Mouse (Mus musculus) intestine, embryonic 16.5 days (tissue): ENCODE results near the gene Foxf2. TPM values are rescaled to one million over a fixed set of nuclear protein-coding genes. Genes with fewer than 3 reads are reported as not detected.

Experiments used
- ATAC-seq: fragments of 200-750 bp; cut with Nextera tagmentation; 2 replicates; pipeline ENCODE4 v1.8.0; 2017; ENCODE audit warnings: moderate TSS enrichment, moderate library complexity
- H3K27ac ChIP-seq: fragments of 300-500 bp; sonication (generic); 2 replicates; pipeline ENCODE4 v1.5.1; 2014; ENCODE audit warnings: mild to moderate bottlenecking, low read length
- H3K27me3 ChIP-seq: fragments of 300-500 bp; sonication (generic); replicated peaks from 2 replicates; pipeline ENCODE4 v1.6.1; 2014; ENCODE audit warnings: low read length, control low read depth, mixed read lengths; ENCODE audit not compliant: control insufficient read depth, insufficient read depth
- H3K36me3 ChIP-seq: fragments of 300-500 bp; sonication (generic); 2 replicates; pipeline ENCODE4 v1.6.1; 2014; ENCODE audit warnings: low read length, control low read depth; ENCODE audit not compliant: control insufficient read depth, insufficient read depth
- H3K4me1 ChIP-seq: fragments of 300-500 bp; sonication (generic); 2 replicates; pipeline ENCODE4 v1.6.1; 2014; ENCODE audit warnings: low read length, control low read depth, mixed read lengths; ENCODE audit not compliant: control insufficient read depth, insufficient read depth
- H3K4me2 ChIP-seq: fragments of 300-500 bp; sonication (generic); 2 replicates; pipeline ENCODE4 v1.6.1; 2014; ENCODE audit warnings: low read depth, low read length, control low read depth
- H3K4me3 ChIP-seq: fragments of 300-500 bp; sonication (generic); 2 replicates; pipeline ENCODE4 v1.5.1; 2014; ENCODE audit warnings: mild to moderate bottlenecking, low read length
- H3K9ac ChIP-seq: fragments of 300-500 bp; sonication (generic); 2 replicates; pipeline ENCODE4 v1.6.1; 2014; ENCODE audit warnings: low read depth, low read length
- H3K9me3 ChIP-seq: fragments of 300-500 bp; sonication (generic); 2 replicates; pipeline ENCODE4 v1.6.1; 2016; ENCODE audit warnings: low read length, control low read depth; ENCODE audit not compliant: control insufficient read depth
- WGBS: fragments of 180-500 bp; shearing (Covaris S2); extraction: QIAGEN DNeasy Blood & Tissue Kit; methylation state at CpG from one replicate; pipeline ENCODE4 v1.1.7; 2014; 5-methylcytosine and 5-hydroxymethylcytosine counted together
- polyA plus RNA-seq: library from polyadenylated mRNA; unstranded; fragments of >200 nt; fragmentation: Nextera tagmentation; extraction: Ambion mirVana; gene quantifications from 2 replicates; pipeline ENCODE4 v1.2.1, GENCODE M21; 2015

The Foxf2 gene
- polyA plus RNA-seq, 1 experiment from 2014 or later = 13.7 TPM

DNA sequence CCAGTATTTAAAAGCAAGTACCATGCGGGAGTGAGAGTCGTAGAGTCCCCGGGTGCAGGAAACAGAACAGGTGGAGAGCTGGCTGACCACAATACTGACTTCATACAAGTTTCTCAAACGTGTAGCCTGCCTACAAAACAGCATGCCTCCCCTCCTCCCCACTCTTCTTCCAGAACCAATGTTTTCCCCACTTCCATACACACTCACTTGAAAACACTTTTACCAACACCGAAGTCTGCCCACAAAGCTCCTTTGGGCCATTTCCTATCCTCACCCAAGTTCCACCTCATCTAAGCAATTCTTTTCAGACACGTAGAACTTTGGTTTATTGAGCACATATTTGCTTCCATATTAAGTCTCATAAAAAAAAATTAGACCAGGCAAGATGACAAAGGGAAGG lies 2.3 kb upstream of the Foxf2 start:
- no peak overlapping the region for H3K27ac ChIP-seq
- H3K36me3 ChIP-seq = no peaks in the 10 kb centered on the region
- H3K9ac ChIP-seq = 0 out of 2 replicates have a peak overlapping the region, but pooled peaks have one; percentile 29
- H3K9me3 ChIP-seq = no peaks in the 10 kb centered on the region
- H3K4me1 ChIP-seq = peaks cover 16% of the 10 kb centered on the region
- H3K4me3 ChIP-seq = peak overlapping the region; percentile 67
- 15% methylated on average over 6 of the region's 6 CpGs for WGBS
- H3K4me2 ChIP-seq = peak overlapping the region; percentile 83
- no peak for ATAC-seq
- peaks cover 79% of the 10 kb centered on the region for H3K27me3 ChIP-seq

DNA sequence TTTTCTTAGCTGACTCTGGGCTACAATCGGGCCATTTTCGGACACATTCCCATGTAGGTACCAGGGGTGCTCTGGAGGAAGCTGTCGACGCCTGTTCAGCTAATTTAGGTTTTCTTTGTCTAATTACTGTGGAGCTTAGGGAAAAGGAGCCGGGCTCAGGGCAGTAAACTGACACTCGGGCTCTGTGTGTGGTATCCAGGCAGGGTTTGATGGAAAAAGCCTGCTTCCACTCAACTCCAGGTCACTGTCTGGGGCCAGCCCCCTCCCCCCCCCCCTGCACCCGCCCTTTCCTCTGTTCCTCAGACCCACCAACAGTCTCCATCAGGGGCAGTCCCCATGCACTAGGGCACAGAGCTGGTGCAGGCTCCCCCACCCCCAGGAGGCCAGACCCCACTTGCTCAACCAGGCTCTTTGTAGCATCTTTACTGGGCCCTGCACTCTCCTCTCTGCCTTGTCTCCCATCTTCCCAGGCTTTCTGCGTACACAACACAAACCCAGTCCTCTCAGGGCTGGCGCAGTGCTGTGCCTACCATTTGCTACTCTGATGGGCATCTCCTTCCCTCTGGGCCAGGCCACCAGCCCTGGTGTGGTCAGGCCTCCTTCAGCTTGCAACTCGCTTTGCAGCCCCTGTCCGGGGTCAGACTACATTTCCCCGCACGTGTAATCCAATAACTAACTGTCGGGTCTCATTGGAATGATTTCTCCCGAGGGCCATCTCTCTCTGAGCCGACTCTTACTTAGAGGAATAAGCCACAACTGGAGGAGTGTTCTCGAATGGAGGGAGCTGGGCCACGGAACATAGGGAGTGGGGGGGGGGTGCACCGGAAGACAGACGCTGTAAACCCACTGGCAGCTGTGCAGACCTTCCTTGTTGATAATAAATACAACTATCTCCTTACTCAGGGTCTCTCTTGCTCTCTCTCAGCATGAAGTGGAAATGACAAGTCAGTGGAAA lies 1.4 kb upstream of the Foxf2 start:
- Histone ChIP-seq H3K9me3 (no peaks in the 10 kb centered on the region), H3K27me3 (peaks cover 79% of the 10 kb centered on the region), H3K4me2 (peak overlapping the region; percentile 83), H3K4me3 (peak overlapping the region; percentile 67), H3K9ac (peak overlapping the region; percentile 66), H3K27ac (peak overlapping the region; percentile 88), H3K36me3 (no peaks in the 10 kb centered on the region), H3K4me1 (peaks cover 19% of the 10 kb centered on the region)
- WGBS = 4% methylated on average over 20 of the region's 20 CpGs
- ATAC-seq = 0 out of 2 replicates have a peak, but pooled peaks have one; percentile 19

GRCm38 (mm10) chr13:31624966-31625332 lies 667 bp upstream of the Foxf2 start:
- peak overlapping the region; percentile 88 for H3K27ac ChIP-seq

GRCm38 (mm10) chr13:31626183-31626801 lies 676 bp downstream of the Foxf2 start:
- H3K4me1 ChIP-seq = peaks cover 18% of the 10 kb centered on the region
- peak overlapping the region; percentile 82 for H3K9ac ChIP-seq
- peak overlapping the region; percentile 83 for H3K4me2 ChIP-seq
- H3K27ac ChIP-seq = peak overlapping the region; percentile 87
- no peak for ATAC-seq
- H3K27me3 ChIP-seq = peaks cover 75% of the 10 kb centered on the region
- H3K36me3 ChIP-seq = no peaks in the 10 kb centered on the region
- H3K9me3 ChIP-seq = no peaks in the 10 kb centered on the region
- WGBS = under 1% methylated on average over 60 of the region's 60 CpGs
- peak overlapping the region; percentile 67 for H3K4me3 ChIP-seq

More at GRCm38 (mm10) chr13:31624966-31625332, 667 bp upstream of the Foxf2 start:
- WGBS = 2% methylated on average over 13 of the region's 13 CpGs
- Histone ChIP-seq H3K27me3 (peaks cover 79% of the 10 kb centered on the region), H3K4me1 (peaks cover 18% of the 10 kb centered on the region), H3K9ac (peak overlapping the region; percentile 66), H3K9me3 (no peaks in the 10 kb centered on the region), H3K4me3 (peak overlapping the region; percentile 67), H3K4me2 (peak overlapping the region; percentile 83), H3K36me3 (no peaks in the 10 kb centered on the region)
- ATAC-seq = peak; percentile 10; the same call in 1 of the 2 replicates

DNA sequence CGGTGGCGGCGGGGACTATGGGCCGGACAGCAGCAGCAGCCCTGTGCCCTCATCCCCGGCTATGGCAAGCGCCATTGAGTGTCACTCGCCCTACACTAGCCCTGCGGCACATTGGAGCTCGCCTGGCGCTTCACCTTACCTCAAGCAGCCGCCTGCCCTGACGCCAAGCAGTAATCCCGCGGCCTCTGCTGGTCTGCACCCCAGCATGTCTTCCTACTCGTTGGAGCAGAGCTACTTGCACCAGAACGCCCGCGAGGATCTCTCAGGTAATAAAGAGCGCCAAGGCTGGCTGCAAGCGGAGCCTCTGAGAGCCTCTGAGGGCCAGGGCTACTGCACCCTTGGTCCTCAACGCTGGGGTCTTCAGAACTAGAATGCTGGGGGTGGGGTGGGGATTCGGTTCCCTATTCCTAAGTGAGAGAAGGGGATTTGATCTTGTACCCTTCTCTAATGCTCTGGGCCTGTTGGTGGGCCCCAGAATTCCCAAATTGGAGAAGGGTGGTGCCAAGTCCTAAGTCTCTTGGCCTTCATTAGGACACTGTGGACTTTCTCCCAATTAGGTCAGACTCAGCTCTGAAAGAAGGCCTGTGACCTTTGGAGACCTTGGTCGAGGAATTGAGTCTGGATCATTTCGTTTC lies 1.5 kb downstream of the Foxf2 start:
- peaks cover 71% of the 10 kb centered on the region for H3K27me3 ChIP-seq
- peak overlapping the region; percentile 67 for H3K4me3 ChIP-seq
- peak overlapping the region; percentile 83 for H3K4me2 ChIP-seq
- no peak for ATAC-seq
- 3% methylated on average over 24 of the region's 24 CpGs for WGBS
- H3K4me1 ChIP-seq = peaks cover 18% of the 10 kb centered on the region
- peak overlapping the region; percentile 87 for H3K27ac ChIP-seq
- no peaks in the 10 kb centered on the region for H3K36me3 ChIP-seq
- no peaks in the 10 kb centered on the region for H3K9me3 ChIP-seq
- H3K9ac ChIP-seq = peak overlapping the region; percentile 82

DNA sequence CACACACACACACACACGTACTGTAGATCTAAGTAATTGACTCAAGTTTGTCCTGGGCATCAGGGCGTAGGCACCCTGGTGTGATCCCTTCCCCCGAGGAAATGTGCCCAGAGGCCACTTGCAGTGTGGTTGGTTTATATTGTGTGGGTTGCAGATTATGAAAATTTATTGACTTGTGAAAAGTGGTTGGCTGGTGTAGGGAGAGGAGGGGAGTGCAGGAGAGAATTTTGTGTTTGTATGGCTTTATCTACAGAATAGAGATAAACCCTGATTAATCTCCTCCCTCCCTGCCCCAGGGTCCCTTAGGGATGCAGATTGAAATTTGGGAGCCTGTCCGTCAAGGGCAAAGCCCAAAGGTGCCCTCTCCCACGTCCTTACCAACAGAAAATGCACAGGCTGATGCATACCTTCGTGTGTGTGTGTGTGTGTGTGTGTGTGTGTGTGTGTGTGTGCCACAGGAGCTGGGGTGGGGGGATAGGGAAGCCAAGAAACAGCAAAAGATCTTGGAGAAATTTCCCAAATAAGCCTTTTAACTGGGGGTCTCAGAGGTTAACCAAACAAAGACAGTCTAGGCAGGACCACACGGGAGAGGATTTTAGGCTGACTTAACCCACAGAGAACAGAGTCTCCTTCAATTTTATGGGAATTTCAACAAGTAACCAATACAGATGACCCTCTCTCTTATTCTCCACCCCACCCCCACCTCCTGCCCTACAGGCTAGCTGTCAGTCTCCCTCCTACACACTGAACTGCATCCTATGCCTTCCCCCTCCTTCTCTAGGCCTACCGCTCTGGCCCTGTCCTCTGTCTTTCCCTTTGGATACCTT lies 2.5 kb downstream of the Foxf2 start:
- Histone ChIP-seq H3K9me3 (no peaks in the 10 kb centered on the region), H3K36me3 (no peaks in the 10 kb centered on the region), H3K4me2 (peak overlapping the region; percentile 83), H3K27me3 (peaks cover 66% of the 10 kb centered on the region), H3K4me1 (peaks cover 18% of the 10 kb centered on the region), H3K9ac (peak overlapping the region; percentile 82), H3K27ac (peak overlapping the region; percentile 43), H3K4me3 (peak overlapping the region; percentile 67)
- ATAC-seq = no peak
- 23% methylated on average over 8 of the region's 8 CpGs for WGBS

DNA sequence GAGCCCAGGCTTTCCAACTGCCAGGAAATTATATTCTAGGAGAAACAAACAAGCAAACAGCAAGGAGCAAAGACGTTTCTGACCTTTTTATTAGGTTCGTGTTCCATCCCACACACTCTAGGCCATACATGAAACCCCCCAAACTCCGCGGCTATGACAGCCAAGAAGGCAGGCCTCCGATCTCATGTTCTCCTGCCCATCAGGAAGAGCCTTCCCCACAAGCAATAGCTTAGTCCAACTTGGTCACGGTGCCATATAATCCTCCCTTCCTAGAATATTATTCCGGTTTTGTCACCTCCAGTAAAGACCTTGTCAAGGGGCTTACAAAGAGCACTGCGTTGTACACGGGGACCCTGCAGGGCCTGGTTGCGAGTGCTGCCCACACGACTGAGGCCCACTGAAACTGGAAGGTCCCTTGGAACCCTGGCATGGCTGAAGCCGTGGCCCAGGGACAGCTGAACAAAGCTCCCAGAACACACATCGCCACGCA lies 3.1 kb downstream of the Foxf2 start:
- Histone ChIP-seq H3K4me3 (peak overlapping the region; percentile 67), H3K36me3 (no peaks in the 10 kb centered on the region), H3K27ac (peak overlapping the region; percentile 43), H3K4me1 (peaks cover 18% of the 10 kb centered on the region), H3K4me2 (peak overlapping the region; percentile 83), H3K27me3 (peaks cover 65% of the 10 kb centered on the region), H3K9ac (peak overlapping the region; percentile 82), H3K9me3 (no peaks in the 10 kb centered on the region)
- no peak for ATAC-seq
- WGBS = 9% methylated on average over 14 of the region's 14 CpGs

- H3K4me3 ChIP-seq = peak overlapping the region; percentile 67
- H3K4me2 ChIP-seq = peak overlapping the region; percentile 83
- WGBS = under 1% methylated on average over 40 of the region's 40 CpGs
- H3K27ac ChIP-seq = peak overlapping the region; percentile 45; the same call in 1 of the 2 replicates
- H3K36me3 ChIP-seq = no peaks in the 10 kb centered on the region
- peaks cover 58% of the 10 kb centered on the region for H3K27me3 ChIP-seq
- no peaks in the 10 kb centered on the region for H3K9me3 ChIP-seq
- ATAC-seq = no peak
- H3K9ac ChIP-seq = peak overlapping the region; percentile 82
- H3K4me1 ChIP-seq = peaks cover 18% of the 10 kb centered on the region
These were observed 3.8 kb downstream of the Foxf2 start for GRCm38 (mm10) chr13:31629321-31629851.
